Mouse (Mus musculus): Measurements from ENCODE around the gene Ccdc125. TPM values are rescaled to one million over a fixed set of nuclear protein-coding genes. Genes with fewer than 3 reads are reported as not detected.

The Ccdc125 gene
- 1.5 and 1.9 TPM in 2 replicates for polyA plus RNA-seq (2014; fragmentation: Nextera tagmentation; extraction: Ambion mirVana)

GRCm38 (mm10) chr13:100669291-100670022 is at the start of gene Ccdc125:
TSS of gene Ccdc125 (plus strand) at chr13:100669717.
- peak within 1 kb of the TSS; percentile 37 for H3K4me3 ChIP-seq (replicated peaks; ENCODE audit: low read length)
- peak; percentile 68; the same call in 1 of the 2 replicates for ATAC-seq (ENCODE audit: low FRiP score)
- peaks cover 15% of the 10 kb centered on the region for H3K36me3 ChIP-seq (replicated peaks; ENCODE audit: control insufficient read depth, insufficient read depth)
- H3K27ac ChIP-seq, result no peak within 1 kb of the TSS
- no peaks in the 10 kb centered on the region; the same call in 1 of the 2 replicates for H3K4me1 ChIP-seq (replicated peaks; ENCODE audit: control insufficient read depth, insufficient read depth, low read length)
- under 1% methylated on average over 44 of the region's 44 CpGs for WGBS
- H3K4me2 ChIP-seq (replicated peaks), result peak within 1 kb of the TSS; percentile 71
- no peaks in the 10 kb centered on the region; the same call in 1 of the 2 replicates for H3K9me3 ChIP-seq (ENCODE audit: control insufficient read depth, low read length)
- H3K9ac ChIP-seq, result peak within 1 kb of the TSS; percentile 51
- no peak for DNase-seq (ENCODE audit: low spot score)
- no peaks in the 10 kb centered on the region; the same call in 1 of the 2 replicates for H3K27me3 ChIP-seq (ENCODE audit: control insufficient read depth, insufficient read depth, low read length)

DNA sequence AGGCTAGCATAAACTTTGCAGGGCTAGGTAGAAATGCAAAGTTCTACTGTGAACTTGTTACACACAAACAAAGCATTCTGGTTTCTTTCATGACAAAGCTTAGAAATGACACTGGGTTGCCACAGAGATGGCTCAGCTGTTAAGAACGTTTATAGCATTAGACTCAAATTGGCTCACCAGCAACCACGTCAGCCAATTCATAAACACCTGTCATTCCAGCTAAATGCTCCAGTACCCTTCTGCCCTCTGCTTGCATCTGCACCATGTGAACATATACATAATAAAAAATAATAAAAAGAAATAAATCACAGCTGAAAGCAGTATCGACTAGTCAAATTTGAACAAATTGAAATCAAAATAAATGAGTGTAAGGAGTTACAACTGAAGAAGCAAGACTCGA is 47.3 kb upstream of the Ccdc125 start:
- no peaks in the 10 kb centered on the region for H3K9me3 ChIP-seq (ENCODE audit: control insufficient read depth, low read length)
- H3K4me2 ChIP-seq (replicated peaks), result no peak overlapping the region
- no peak overlapping the region for H3K4me3 ChIP-seq (replicated peaks; ENCODE audit: low read length)
- no peak overlapping the region for H3K9ac ChIP-seq
- H3K36me3 ChIP-seq (replicated peaks; ENCODE audit: control insufficient read depth, insufficient read depth), result peaks cover 84% of the 10 kb centered on the region
- H3K27ac ChIP-seq, result no peak overlapping the region
- no peaks in the 10 kb centered on the region for H3K4me1 ChIP-seq (replicated peaks; ENCODE audit: control insufficient read depth, insufficient read depth, low read length)
- no peak for ATAC-seq (ENCODE audit: low FRiP score)
- DNase-seq (ENCODE audit: low spot score), result no peak
- peaks cover 11% of the 10 kb centered on the region for H3K27me3 ChIP-seq (ENCODE audit: control insufficient read depth, insufficient read depth, low read length)
- WGBS, result 88% methylated on average over 4 of the region's 4 CpGs

- no peak for DNase-seq (ENCODE audit: low spot score)
- Histone ChIP-seq H3K4me2 (replicated peaks) (no peak overlapping the region), H3K4me3 (replicated peaks; ENCODE audit: low read length) (no peak overlapping the region), H3K27me3 (ENCODE audit: control insufficient read depth, insufficient read depth, low read length) (no peaks in the 10 kb centered on the region), H3K4me1 (replicated peaks; ENCODE audit: control insufficient read depth, insufficient read depth, low read length) (no peaks in the 10 kb centered on the region), H3K27ac (no peak overlapping the region), H3K9ac (no peak overlapping the region), H3K9me3 (ENCODE audit: control insufficient read depth, low read length) (no peaks in the 10 kb centered on the region), H3K36me3 (replicated peaks; ENCODE audit: control insufficient read depth, insufficient read depth) (peaks cover 89% of the 10 kb centered on the region)
- ATAC-seq (ENCODE audit: low FRiP score), result no peak
- 89% methylated on average over 3 of the region's 3 CpGs for WGBS
Measured at GRCm38 (mm10) chr13:100634106-100634691, 35.3 kb upstream of the Ccdc125 start.

DNA sequence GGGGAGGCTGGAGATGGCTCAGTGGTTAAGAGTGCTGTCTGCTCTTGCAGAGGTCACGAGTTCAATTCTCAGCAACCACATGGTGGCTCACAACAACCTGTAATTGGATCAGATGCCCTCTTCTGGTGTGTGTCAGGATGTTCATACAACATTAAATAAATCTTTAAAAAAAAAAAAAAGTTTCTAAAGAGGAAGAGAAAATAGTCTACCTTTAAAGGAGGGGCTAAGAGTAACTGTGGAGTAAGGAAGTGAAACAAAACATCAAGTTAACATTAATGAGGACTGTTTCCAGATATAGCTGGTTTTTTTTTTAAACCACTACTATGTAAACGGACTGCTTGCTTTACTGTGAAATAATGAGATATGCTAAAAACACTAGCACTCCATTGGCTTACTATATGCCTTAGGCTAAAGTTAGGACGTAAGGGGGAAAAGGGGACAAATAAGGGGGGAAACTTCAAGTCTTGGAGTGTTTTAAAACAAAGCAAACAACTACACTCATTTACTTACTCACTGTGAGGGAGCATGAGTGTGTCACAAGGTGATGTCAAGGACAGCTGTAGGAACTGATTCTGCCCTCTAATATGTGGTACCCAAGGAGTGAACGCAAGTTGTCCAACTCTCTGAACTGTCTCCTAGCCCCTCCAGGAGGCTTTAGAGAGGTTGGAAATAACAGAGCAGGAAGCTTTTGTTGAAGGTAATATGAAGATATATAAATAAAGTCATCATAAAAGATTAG is 26.9 kb upstream of the Ccdc125 start:
- no peaks in the 10 kb centered on the region for H3K27me3 ChIP-seq (ENCODE audit: control insufficient read depth, insufficient read depth, low read length)
- no peak overlapping the region for H3K4me2 ChIP-seq (replicated peaks)
- no peak overlapping the region for H3K4me3 ChIP-seq (replicated peaks; ENCODE audit: low read length)
- H3K36me3 ChIP-seq (replicated peaks; ENCODE audit: control insufficient read depth, insufficient read depth), result peaks cover 97% of the 10 kb centered on the region
- H3K9me3 ChIP-seq (ENCODE audit: control insufficient read depth, low read length), result no peaks in the 10 kb centered on the region
- no peak for DNase-seq (ENCODE audit: low spot score)
- 93% methylated on average over 4 of the region's 4 CpGs for WGBS
- no peaks in the 10 kb centered on the region for H3K4me1 ChIP-seq (replicated peaks; ENCODE audit: control insufficient read depth, insufficient read depth, low read length)
- no peak overlapping the region for H3K9ac ChIP-seq
- no peak overlapping the region for H3K27ac ChIP-seq
- ATAC-seq (ENCODE audit: low FRiP score), result no peak

- ATAC-seq (ENCODE audit: low FRiP score) (no peak), DNase-seq (ENCODE audit: low spot score) (no peak)
- WGBS, result 95% methylated on average over 8 of the region's 8 CpGs
- no peak overlapping the region for H3K4me3 ChIP-seq (replicated peaks; ENCODE audit: low read length)
- peaks cover 10% of the 10 kb centered on the region for H3K4me1 ChIP-seq (replicated peaks; ENCODE audit: control insufficient read depth, insufficient read depth, low read length)
- H3K9ac ChIP-seq, result no peak overlapping the region
- no peak overlapping the region for H3K27ac ChIP-seq
- H3K4me2 ChIP-seq (replicated peaks), result no peak overlapping the region
- H3K27me3 ChIP-seq (ENCODE audit: control insufficient read depth, insufficient read depth, low read length), result no peaks in the 10 kb centered on the region
- no peaks in the 10 kb centered on the region for H3K9me3 ChIP-seq (ENCODE audit: control insufficient read depth, low read length)
- H3K36me3 ChIP-seq (replicated peaks; ENCODE audit: control insufficient read depth, insufficient read depth), result peaks cover 51% of the 10 kb centered on the region
Measured at GRCm38 (mm10) chr13:100648223-100648622, 21.3 kb upstream of the Ccdc125 start.

DNA sequence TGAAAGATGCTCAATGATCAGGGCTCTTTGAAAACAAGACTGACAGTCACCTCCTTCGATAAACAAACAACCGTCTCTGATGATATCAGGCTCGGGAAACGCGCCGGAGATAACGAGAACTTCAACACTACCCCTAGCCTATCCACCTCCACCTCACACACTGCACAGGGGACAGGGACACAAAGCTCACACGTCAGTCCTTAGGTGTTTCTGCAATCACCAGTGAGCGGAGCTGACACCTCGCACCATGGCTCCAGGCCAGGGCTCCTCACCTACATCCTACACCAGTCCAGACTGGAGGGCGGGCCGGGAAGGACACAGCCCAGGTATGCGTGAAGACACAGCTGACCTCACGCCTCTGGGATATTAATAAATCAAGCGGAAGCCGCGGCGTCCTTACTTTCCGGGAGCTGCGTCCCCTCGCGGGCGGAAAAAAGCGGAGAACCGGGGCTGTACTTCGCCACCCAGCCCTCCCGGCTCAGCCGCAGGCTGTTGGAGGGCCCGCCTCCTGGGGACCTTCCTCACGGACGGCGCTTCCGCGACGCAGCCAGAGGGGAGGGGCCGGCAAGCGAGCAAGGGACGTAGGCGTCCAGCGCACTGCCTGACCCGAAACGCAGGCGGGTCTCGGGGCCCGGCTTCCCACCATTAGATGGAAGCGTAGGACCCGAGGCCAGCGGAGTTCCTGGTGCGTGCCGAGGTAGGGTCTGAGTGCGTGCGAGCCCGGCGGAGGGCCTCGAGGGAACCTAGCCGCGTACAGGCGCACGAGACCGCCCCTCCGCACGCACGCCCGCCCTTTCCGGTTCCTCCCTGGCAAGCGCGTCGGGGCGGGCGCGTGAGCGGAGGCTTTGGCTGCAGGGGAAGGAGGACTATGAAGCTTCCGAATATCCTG is 18.7 kb upstream of the Ccdc125 start, which contains the start of the genes Ak6 and Rad17:
Ak6 (plus strand) TSS at position 430 of the 889 bp plus-strand sequence.
Rad17 (minus strand) TSS at position 502 of the 889 bp plus-strand sequence.
- ATAC-seq (ENCODE audit: low FRiP score), result peak; percentile 99
- Histone ChIP-seq H3K4me2 (replicated peaks) (peak within 1 kb of the TSS; percentile 95), H3K4me3 (replicated peaks; ENCODE audit: low read length) (peak within 1 kb of the TSS; percentile 96), H3K27ac (peak within 1 kb of the TSS; percentile 97), H3K9ac (peak within 1 kb of the TSS; percentile 78), H3K36me3 (replicated peaks; ENCODE audit: control insufficient read depth, insufficient read depth) (peaks cover 32% of the 10 kb centered on the region), H3K27me3 (ENCODE audit: control insufficient read depth, insufficient read depth, low read length) (no peaks in the 10 kb centered on the region), H3K9me3 (ENCODE audit: control insufficient read depth, low read length) (no peaks in the 10 kb centered on the region), H3K4me1 (replicated peaks; ENCODE audit: control insufficient read depth, insufficient read depth, low read length) (peaks cover 10% of the 10 kb centered on the region)
- under 1% methylated on average over 72 of the region's 73 CpGs for WGBS
- peak; percentile 95 for DNase-seq (ENCODE audit: low spot score)

DNA sequence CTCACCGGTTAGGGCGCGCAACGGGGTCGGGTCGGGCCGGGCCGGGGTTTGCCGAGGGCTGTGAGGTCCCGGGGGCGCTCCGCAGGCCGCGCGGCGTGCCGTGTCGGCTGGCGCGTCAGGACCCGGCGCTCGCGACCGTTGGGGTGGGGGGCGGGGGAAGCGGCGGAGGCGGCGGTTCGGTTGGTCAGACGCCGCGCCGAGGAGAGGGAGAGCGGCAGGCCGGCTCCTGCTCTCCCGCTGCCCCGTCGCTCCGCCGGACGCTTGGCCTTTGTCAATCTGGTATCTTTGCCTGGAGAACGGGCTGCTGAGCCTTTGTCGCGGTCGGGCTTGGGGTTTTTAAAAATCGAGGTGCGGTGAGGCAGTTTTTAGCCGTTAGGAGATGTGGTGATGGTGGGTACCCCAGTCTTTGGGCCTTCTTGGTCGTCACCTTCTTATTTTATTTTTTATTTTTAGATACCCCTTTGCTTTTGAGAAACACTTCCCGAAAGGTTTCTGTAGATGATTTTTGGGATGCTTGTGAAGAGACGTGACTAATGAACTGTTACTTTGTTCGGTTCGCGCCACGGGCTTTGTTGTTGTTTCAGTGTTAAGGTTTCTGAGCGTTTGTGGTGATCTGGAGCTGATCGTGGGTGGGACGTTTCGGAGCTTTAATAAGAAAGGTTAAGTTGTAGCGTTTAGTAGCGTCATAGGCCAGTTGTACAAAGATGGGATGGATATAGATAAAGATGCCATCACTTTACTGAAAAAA is 17.9 kb upstream of the Ccdc125 start, which contains the start of gene Taf9:
Taf9 (plus strand) TSS at position 141 of the 748 bp plus-strand sequence.
- Histone ChIP-seq H3K4me3 (replicated peaks; ENCODE audit: low read length) (peak within 1 kb of the TSS; percentile 96), H3K4me1 (replicated peaks; ENCODE audit: control insufficient read depth, insufficient read depth, low read length) (peaks cover 10% of the 10 kb centered on the region), H3K27me3 (ENCODE audit: control insufficient read depth, insufficient read depth, low read length) (no peaks in the 10 kb centered on the region), H3K4me2 (replicated peaks) (peak within 1 kb of the TSS; percentile 95), H3K9ac (peak within 1 kb of the TSS; percentile 78), H3K9me3 (ENCODE audit: control insufficient read depth, low read length) (no peaks in the 10 kb centered on the region), H3K36me3 (replicated peaks; ENCODE audit: control insufficient read depth, insufficient read depth) (peaks cover 30% of the 10 kb centered on the region), H3K27ac (peak within 1 kb of the TSS; percentile 97)
- WGBS, result under 1% methylated on average over 61 of the region's 63 CpGs
- DNase-seq (ENCODE audit: low spot score) (no peak), ATAC-seq (ENCODE audit: low FRiP score) (peak; percentile 75; the same call in 1 of the 2 replicates)

DNA sequence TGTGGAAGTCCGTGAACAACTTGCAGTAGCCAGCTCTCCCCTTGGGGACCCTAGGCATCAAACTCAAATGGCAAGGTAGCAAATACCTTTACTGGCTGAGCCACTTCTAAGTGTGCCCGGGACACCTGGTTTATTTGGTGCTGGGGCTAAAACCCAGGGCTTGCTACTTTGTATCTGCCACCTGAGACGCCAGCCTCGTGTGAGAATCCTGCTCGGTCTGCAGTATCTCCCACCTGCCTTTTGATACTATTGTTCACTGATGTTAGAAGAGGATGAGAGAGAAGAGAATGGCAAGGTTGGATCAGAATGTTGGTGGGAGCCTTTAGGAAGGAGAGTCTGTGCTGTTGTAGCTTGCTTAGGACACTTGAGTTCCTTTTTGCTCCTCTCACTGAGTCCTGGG is 11.4 kb upstream of the Ccdc125 start:
- no peaks in the 10 kb centered on the region for H3K4me1 ChIP-seq (replicated peaks; ENCODE audit: control insufficient read depth, insufficient read depth, low read length)
- ATAC-seq (ENCODE audit: low FRiP score) (no peak), DNase-seq (ENCODE audit: low spot score) (no peak)
- H3K27me3 ChIP-seq (ENCODE audit: control insufficient read depth, insufficient read depth, low read length), result no peaks in the 10 kb centered on the region
- peaks cover 19% of the 10 kb centered on the region for H3K36me3 ChIP-seq (replicated peaks; ENCODE audit: control insufficient read depth, insufficient read depth)
- H3K9ac ChIP-seq, result no peak overlapping the region
- WGBS, result 93% methylated on average over 5 of the region's 5 CpGs
- no peak overlapping the region for H3K4me2 ChIP-seq (replicated peaks)
- H3K9me3 ChIP-seq (ENCODE audit: control insufficient read depth, low read length), result no peaks in the 10 kb centered on the region
- H3K27ac ChIP-seq, result no peak overlapping the region
- H3K4me3 ChIP-seq (replicated peaks; ENCODE audit: low read length), result no peak overlapping the region

All from hindbrain, embryonic 14.5 days (tissue).